Mouse (Mus musculus) stomach, embryonic 15.5 days (tissue): ENCODE results near the gene Tubg2. TPM values are rescaled to one million over a fixed set of nuclear protein-coding genes. Genes with fewer than 3 reads are reported as not detected.
"Not testable (repeated sequence)": the region's sequence is repeated elsewhere in the genome, so short reads cannot be mapped to it uniquely, and the experiment has no call there.

Source experiments
- ATAC-seq: fragments of 200-750 bp; cut with Nextera tagmentation; 2 replicates; pipeline ENCODE4 v1.8.0; 2017; ENCODE audit warnings: low read depth, moderate number of reproducible peaks, moderate TSS enrichment; ENCODE audit not compliant: insufficient read depth, low FRiP score
- H3K27ac ChIP-seq: fragments of 300-500 bp; sonication (generic); 2 replicates; pipeline ENCODE4 v1.5.1; 2015; ENCODE audit warnings: mild to moderate bottlenecking, inconsistent platforms
- H3K27me3 ChIP-seq: fragments of 300-500 bp; sonication (generic); replicated peaks from 2 replicates; pipeline ENCODE4 v1.6.1; 2015; ENCODE audit warnings: inconsistent platforms
- H3K36me3 ChIP-seq: fragments of 300-500 bp; sonication (generic); 2 replicates; pipeline ENCODE4 v1.6.1; 2015; ENCODE audit warnings: inconsistent platforms
- H3K4me1 ChIP-seq: fragments of 300-500 bp; sonication (generic); 2 replicates; pipeline ENCODE4 v1.6.1; 2015; ENCODE audit warnings: inconsistent platforms
- H3K4me2 ChIP-seq: fragments of 300-500 bp; sonication (generic); 2 replicates; pipeline ENCODE4 v1.6.1; 2015; ENCODE audit warnings: mild to moderate bottlenecking, inconsistent platforms
- H3K4me3 ChIP-seq: fragments of 300-500 bp; sonication (generic); replicated peaks from 2 replicates; pipeline ENCODE4 v1.5.1; 2015; ENCODE audit warnings: inconsistent platforms
- H3K9ac ChIP-seq: fragments of 300-500 bp; sonication (generic); 2 replicates; pipeline ENCODE4 v1.6.1; 2015; ENCODE audit warnings: inconsistent platforms
- H3K9me3 ChIP-seq: fragments of 300-500 bp; sonication (generic); 2 replicates; pipeline ENCODE4 v1.6.1; 2016; ENCODE audit warnings: inconsistent platforms
- WGBS: fragments of 180-500 bp; shearing (Covaris S2); methylation state at CpG from one replicate; pipeline ENCODE4 v1.1.7; 2015; 5-methylcytosine and 5-hydroxymethylcytosine counted together
- polyA plus RNA-seq: library from polyadenylated mRNA; unstranded; fragments of >200 nt; fragmentation: Nextera tagmentation; extraction: Ambion mirVana; gene quantifications from 2 replicates; pipeline ENCODE4 v1.2.1, GENCODE M21; 2015

The Tubg2 gene
- polyA plus RNA-seq, 1 experiment from 2014 or later, result 3.8 TPM

DNA sequence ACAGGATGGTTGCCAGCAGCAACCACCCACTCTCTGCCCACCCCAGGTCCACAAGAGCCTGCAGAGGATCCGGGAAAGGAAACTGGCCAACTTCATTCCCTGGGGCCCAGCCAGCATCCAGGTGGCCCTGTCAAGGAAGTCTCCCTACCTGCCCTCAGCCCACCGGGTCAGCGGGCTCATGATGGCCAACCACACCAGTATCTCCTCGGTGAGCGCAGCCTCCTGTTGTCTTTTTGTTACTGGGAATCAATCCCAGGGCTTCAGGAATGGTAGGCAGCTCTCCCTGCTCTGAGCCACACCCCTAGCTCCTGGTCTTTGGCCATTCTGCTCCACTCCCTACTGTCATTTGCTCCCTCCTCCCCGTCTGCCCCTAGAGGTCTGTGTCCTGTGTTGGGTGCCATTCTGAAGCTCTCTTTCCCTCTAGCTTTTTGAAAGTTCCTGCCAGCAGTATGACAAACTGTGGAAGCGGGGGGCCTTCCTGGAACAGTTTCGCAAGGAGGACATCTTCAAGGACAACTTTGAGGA lies 5.3 kb downstream of the Tubg2 start:
- not testable (repeated sequence) for H3K4me2 ChIP-seq, H3K4me3 ChIP-seq, H3K27ac ChIP-seq, ATAC-seq, H3K9ac ChIP-seq, H3K9me3 ChIP-seq, H3K27me3 ChIP-seq
- peaks cover 26% of the 10 kb centered on the region; the same call in 1 of the 2 replicates for H3K4me1 ChIP-seq
- WGBS, result 84% methylated on average over 8 of the region's 8 CpGs
- H3K36me3 ChIP-seq, result peaks cover 32% of the 10 kb centered on the region

DNA sequence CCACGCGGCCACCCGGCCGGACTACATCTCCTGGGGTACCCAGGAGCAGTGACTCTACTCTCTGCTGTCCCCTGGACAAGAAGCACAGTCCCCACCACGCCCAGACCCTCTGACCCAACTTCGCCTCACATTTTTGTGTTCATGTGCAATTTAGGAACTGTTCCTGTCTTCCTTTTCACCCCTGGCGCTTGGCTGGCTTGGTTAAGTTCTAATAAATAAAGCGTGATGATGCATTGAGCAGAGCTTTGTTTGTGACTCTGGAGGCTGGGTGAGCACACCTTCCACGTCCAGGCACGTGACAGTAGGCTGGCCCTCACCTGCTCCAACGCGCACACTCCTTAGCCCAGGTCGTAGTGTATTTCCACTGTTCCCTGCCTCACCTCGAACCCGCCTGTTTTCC lies 5.8 kb downstream of the Tubg2 start:
- Histone ChIP-seq H3K36me3 (peaks cover 37% of the 10 kb centered on the region), H3K9ac (no peak overlapping the region), H3K4me1 (peaks cover 24% of the 10 kb centered on the region; the same call in 1 of the 2 replicates), H3K4me3 (no peak overlapping the region), H3K27me3 (peaks cover 5% of the 10 kb centered on the region; the same call in 1 of the 2 replicates), H3K4me2 (no peak overlapping the region), H3K9me3 (no peaks in the 10 kb centered on the region), H3K27ac (no peak overlapping the region)
- no peak for ATAC-seq
- 82% methylated on average over 15 of the region's 15 CpGs for WGBS

DNA sequence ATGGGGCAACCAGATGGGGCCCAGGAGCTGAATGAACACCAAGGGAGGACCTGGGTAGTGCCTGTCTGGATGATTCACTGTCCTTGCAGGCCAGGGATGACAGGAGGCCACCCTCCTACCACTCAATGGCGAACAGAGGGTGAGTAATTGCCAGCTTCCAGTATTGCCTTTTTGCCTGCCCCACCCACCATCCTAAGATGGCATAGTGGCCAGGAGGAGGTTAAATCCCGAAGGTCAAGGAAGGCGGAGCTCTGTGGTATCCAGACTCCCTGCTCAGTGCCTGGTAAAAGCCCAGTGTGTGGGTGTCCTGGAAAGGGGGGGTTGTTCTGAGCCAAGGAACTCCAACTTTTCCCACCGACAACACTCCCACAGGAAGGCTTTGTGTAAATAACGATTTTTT lies 6.6 kb downstream of the Tubg2 start:
- H3K9ac ChIP-seq, result no peak overlapping the region
- no peak overlapping the region for H3K4me2 ChIP-seq
- H3K27ac ChIP-seq, result no peak overlapping the region
- peaks cover 8% of the 10 kb centered on the region; the same call in 1 of the 2 replicates for H3K27me3 ChIP-seq
- peaks cover 24% of the 10 kb centered on the region; the same call in 1 of the 2 replicates for H3K4me1 ChIP-seq
- no peaks in the 10 kb centered on the region for H3K9me3 ChIP-seq
- H3K4me3 ChIP-seq, result no peak overlapping the region
- WGBS, result 52% methylated on average over 5 of the region's 5 CpGs
- ATAC-seq, result no peak
- H3K36me3 ChIP-seq, result peaks cover 44% of the 10 kb centered on the region

DNA sequence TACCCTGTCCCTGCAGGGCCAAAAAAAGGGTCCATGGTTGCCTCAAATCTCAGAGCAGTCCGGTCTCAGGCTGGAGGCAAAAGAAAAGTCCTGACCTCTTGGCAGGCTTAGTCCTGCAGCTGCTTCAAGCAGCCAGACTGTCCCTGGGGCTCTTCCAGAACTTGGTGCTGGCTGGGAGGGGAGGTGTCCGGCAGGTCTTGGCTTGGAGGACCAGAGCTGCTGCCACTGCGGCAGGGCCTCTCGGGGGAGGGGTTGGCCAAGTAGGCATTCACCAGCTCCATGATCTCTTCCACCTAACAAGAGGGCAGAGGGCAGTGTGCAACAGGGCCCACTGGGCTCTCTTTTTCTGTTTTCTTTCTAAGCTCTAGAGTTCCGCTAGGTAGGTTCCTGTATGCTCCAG lies 7.1 kb downstream of the Tubg2 start:
- Histone ChIP-seq H3K9ac (no peak overlapping the region), H3K36me3 (peaks cover 49% of the 10 kb centered on the region)
- WGBS, result 59% methylated on average over 5 of the region's 5 CpGs

DNA sequence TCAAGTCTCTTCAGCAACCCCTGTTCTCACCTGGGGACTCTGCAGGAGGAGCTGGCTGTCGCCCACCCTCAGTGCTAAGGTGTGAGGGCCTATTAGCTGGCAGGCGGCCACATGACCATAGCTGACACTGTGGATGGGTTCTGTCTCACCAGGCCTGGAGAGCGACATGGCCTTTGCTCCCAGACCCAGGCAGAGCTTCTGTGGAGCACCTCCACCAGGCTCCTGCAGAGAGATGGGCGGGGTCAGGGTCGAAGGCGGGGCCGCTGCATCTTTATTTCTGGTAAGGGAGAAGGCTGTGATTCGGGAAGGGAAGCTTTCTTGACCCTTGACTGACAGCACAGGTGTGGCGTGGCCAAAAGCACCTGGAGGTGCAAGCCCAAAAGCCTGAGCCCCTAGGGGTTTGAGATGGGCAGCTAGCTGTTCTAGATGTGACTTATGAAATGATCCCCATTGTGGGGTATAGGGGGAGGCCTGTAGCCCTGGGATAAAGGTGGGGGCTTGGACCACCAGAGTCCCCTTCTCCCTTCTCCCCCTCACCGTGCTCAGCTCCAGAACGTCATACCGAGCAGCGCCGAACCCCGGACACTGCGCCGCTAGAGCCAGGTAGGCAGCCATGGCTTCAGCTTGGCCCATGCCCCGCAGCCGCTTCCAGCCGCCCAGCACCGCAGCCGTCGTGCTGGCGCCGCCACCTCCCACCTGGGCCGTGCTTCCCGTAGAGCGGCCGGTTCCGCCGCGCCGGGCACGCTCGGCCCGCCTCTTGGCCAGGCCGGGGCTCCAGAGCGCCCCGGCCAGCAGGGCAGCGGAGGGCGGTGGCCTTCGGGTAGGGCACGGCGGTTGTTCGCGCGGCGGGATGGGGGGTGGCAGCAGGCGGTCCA lies 8.0 kb downstream of the Tubg2 start:
- peaks cover 30% of the 10 kb centered on the region; the same call in 1 of the 2 replicates for H3K4me1 ChIP-seq
- ATAC-seq, result no peak
- peak overlapping the region; percentile 27 for H3K4me3 ChIP-seq
- peaks cover 12% of the 10 kb centered on the region; the same call in 1 of the 2 replicates for H3K27me3 ChIP-seq
- H3K4me2 ChIP-seq, result peak overlapping the region; percentile 41
- no peak overlapping the region for H3K9ac ChIP-seq
- no peaks in the 10 kb centered on the region for H3K9me3 ChIP-seq
- 40% methylated on average over 49 of the region's 49 CpGs for WGBS
- H3K27ac ChIP-seq, result peak overlapping the region; percentile 11; the same call in 1 of the 2 replicates
- peaks cover 53% of the 10 kb centered on the region for H3K36me3 ChIP-seq

More for the DNA sequence above, 7.1 kb downstream of the Tubg2 start:
- peaks cover 24% of the 10 kb centered on the region; the same call in 1 of the 2 replicates for H3K4me1 ChIP-seq
- no peak for ATAC-seq
- peaks cover 12% of the 10 kb centered on the region; the same call in 1 of the 2 replicates for H3K27me3 ChIP-seq
- H3K4me2 ChIP-seq, result no peak overlapping the region
- no peak overlapping the region; the same call in 1 of the 2 replicates for H3K27ac ChIP-seq
- H3K4me3 ChIP-seq, result no peak overlapping the region
- no peaks in the 10 kb centered on the region for H3K9me3 ChIP-seq

DNA sequence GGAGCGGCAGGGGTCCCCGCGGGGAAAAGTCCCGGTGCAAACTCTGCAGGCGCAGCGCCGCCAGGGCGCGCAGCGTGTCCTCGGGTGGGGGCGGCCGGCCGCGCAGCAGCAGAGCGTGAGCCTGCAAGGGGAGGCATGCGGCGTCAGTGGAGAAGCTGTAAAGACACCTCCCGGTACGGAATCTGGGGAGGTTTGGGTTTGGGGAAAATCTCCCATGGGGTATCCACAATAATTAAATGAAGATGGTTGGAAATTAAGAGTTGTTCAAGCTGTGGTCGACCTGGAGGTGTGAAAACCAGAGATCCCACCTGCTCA lies 8.6 kb downstream of the Tubg2 start:
- peak overlapping the region; percentile 41 for H3K4me2 ChIP-seq
- no peak for ATAC-seq
- H3K27ac ChIP-seq, result no peak overlapping the region
- peaks cover 36% of the 10 kb centered on the region for H3K4me1 ChIP-seq
- peak overlapping the region; percentile 27 for H3K4me3 ChIP-seq
- H3K9ac ChIP-seq, result no peak overlapping the region
- H3K36me3 ChIP-seq, result peaks cover 53% of the 10 kb centered on the region
- H3K9me3 ChIP-seq, result no peaks in the 10 kb centered on the region
- 41% methylated on average over 21 of the region's 21 CpGs for WGBS
- peaks cover 12% of the 10 kb centered on the region; the same call in 1 of the 2 replicates for H3K27me3 ChIP-seq

DNA sequence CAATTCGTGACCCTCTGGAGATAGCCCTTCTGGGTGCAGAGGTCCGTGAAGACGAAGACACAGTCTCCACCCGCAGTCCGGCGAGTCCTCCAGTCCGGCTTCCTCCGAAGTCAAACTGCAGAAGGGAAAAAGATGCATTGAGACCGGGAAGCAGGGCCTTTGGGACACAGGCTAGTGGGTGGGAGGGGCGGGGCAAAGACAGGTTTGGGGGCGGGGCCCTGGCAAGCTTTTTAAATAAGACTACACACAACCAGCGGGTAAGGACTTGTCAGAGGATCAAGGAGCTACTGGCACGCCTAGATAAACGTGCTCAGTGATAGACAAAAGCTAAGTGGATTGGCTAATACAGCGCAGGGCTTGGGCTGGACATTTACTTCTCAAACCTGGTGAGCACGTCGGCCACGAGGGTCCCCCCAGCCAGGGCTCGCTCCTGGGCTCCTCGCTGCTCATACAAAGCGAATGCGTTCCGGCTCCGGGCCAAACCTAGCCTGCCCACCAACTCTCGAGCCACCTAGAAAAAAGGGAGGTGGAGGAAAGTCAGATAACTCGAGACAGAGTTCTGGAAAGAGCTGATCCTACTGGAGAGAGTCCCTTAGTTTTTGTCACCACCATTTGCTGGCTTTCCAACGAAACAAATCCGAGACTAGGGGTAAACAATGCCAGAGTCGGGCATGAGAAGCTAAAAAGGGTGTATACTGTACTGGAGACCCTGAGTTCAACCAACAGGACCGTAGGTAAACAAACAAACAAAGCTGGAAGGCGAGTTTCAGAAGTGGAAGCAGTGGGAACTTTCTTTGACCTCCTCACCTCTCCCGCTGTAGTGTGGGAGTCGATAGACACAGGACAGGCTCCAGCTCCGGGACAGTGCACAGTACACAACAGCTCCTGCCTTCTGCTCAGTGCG lies 9.2 kb downstream of the Tubg2 start:
- H3K4me1 ChIP-seq, result peaks cover 37% of the 10 kb centered on the region
- H3K4me2 ChIP-seq, result peak overlapping the region; percentile 41; the same call in 1 of the 2 replicates
- peak overlapping the region; percentile 27 for H3K4me3 ChIP-seq
- H3K27me3 ChIP-seq, result peaks cover 12% of the 10 kb centered on the region; the same call in 1 of the 2 replicates
- 45% methylated on average over 35 of the region's 35 CpGs for WGBS
- H3K36me3 ChIP-seq, result peaks cover 53% of the 10 kb centered on the region
- H3K27ac ChIP-seq, result peak overlapping the region; percentile 61; the same call in 1 of the 2 replicates
- no peak overlapping the region for H3K9ac ChIP-seq
- ATAC-seq, result peak; percentile 11; the same call in 1 of the 2 replicates
- H3K9me3 ChIP-seq, result no peaks in the 10 kb centered on the region

DNA sequence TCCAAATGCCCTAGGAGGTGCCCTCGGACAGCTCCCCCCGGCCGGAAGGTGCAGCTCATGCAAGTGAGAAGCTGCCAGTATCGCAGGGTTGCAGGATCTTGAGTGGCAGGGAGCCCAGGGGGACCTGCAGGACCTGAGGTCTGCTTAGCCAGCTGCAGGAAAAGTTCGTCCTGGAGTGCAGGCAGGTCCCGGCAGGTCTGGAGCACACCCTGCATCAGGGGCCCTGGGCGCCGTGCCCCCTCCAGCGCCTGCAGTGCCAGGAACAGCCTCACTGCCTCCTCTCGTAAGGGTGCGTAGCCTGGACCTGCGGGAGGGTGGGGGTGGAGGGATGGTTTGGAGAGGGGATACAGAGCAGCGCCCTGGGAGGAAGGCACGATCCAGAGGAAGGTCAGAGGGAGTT lies 10.7 kb downstream of the Tubg2 start:
- WGBS, result 73% methylated on average over 14 of the region's 14 CpGs
- Histone ChIP-seq H3K27me3 (peaks cover 12% of the 10 kb centered on the region; the same call in 1 of the 2 replicates), H3K4me1 (peaks cover 37% of the 10 kb centered on the region), H3K9me3 (no peaks in the 10 kb centered on the region), H3K4me2 (no peak overlapping the region), H3K27ac (peak overlapping the region; percentile 68; the same call in 1 of the 2 replicates), H3K36me3 (peaks cover 51% of the 10 kb centered on the region), H3K4me3 (0 out of 2 replicates have a peak overlapping the region, but pooled peaks have one; percentile 2), H3K9ac (no peak overlapping the region)
- ATAC-seq, result no peak

DNA sequence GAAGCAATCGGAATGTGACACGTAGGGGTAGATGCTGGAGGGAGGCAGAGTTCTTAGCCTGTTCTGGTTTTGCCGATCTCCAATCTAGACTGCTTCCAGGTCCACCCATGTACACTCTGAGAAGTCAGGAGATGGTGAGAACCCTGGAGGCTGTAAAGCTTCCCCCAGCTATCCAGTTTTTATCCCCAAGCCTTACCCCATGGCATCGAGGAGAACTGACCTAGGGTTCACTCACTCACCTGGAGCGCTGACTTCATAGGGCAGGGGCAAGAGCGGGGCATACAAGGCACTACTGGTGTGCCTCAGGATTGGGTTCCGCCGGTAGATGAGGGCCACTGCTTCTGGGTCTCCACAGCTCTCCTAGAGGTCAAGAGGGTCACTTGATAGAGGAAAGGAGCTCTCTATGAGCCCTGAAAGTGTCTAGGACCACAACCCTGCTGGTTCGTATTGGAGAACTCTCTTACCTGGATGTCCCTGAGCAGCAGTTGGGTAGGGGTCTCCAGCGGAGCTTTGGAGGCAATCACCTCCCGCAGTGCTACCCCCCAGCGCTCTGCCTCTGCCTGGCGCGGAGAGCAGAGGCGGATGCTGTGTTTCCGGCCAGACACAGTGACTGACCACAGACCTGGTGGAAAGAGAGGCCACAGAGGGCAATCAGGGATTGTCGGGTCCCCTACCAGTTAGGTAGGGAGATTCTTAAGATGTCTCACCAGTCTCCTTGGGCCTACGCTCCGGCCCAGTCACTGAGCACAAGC lies 11.7 kb downstream of the Tubg2 start:
- peaks cover 12% of the 10 kb centered on the region; the same call in 1 of the 2 replicates for H3K27me3 ChIP-seq
- H3K27ac ChIP-seq, result no peak overlapping the region
- peaks cover 43% of the 10 kb centered on the region for H3K36me3 ChIP-seq
- 73% methylated on average over 19 of the region's 19 CpGs for WGBS
- H3K9me3 ChIP-seq, result no peaks in the 10 kb centered on the region
- peaks cover 40% of the 10 kb centered on the region for H3K4me1 ChIP-seq
- H3K4me2 ChIP-seq, result no peak overlapping the region
- no peak for ATAC-seq
- H3K9ac ChIP-seq, result no peak overlapping the region
- no peak overlapping the region for H3K4me3 ChIP-seq

DNA sequence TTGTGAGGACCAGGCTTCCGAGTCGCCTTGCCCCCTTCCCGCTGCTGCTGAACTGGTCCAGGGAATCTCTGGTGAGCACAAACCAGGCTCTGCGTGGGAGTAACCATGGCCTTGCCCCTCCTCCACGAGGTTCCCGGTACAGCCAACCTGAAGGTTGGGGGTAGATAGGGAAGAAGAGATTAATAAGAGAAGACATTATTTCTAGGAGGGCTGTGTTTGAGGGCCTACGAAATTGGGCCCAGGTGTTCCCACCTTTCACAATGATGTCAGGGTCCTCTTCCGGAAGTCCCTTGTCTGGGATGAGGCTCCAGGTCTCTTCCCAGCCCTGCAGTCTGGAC lies 12.2 kb downstream of the Tubg2 start:
- Histone ChIP-seq H3K9ac (no peak overlapping the region), H3K9me3 (no peaks in the 10 kb centered on the region), H3K27ac (no peak overlapping the region), H3K4me3 (0 out of 2 replicates have a peak overlapping the region, but pooled peaks have one; percentile 66), H3K4me2 (peak overlapping the region; percentile 85; the same call in 1 of the 2 replicates), H3K36me3 (peaks cover 39% of the 10 kb centered on the region), H3K4me1 (peaks cover 38% of the 10 kb centered on the region), H3K27me3 (peaks cover 12% of the 10 kb centered on the region; the same call in 1 of the 2 replicates)
- ATAC-seq, result no peak
- 73% methylated on average over 8 of the region's 8 CpGs for WGBS
